10 mouse cellular contexts compared by ENCODE assay signal in genomic region chr8:26680891-26681381, GRCm38 (mm10).
A peak's percentile ranks its signal among the peaks of the same experiment; 100 is the strongest.
DNase-seq lines count a peak whose midpoint lies in the region; ATAC-seq lines count a peak whose summit lies in the region.
"Had no signal": no experiment of that assay in that cellular context is flagged by ENCODE, and none has a peak within 500 bp of the region (broad histone marks: within the 10 kb centered on the region; RNA-seq: fewer than 3 reads in every experiment).

No protein-coding gene starts in this region.

- no peak overlapping the region for H3K27ac ChIP-seq in forebrain, embryonic 16.5 days (ENCODE audit: low read length)
- H3K27ac ChIP-seq in forebrain, embryonic 10.5 days, result no peak overlapping the region
- H3K27ac ChIP-seq in midbrain, embryonic 11.5 days (ENCODE audit: low read depth, low read length), result no peak overlapping the region
- H3K27ac ChIP-seq: embryonic facial prominence, embryonic 12.5 days; heart, embryonic 15.5 days had no signal

- H3K9ac ChIP-seq in forebrain, embryonic 16.5 days (replicated peaks; ENCODE audit: low read depth, low read length), result no peak overlapping the region
- no peak overlapping the region for H3K9ac ChIP-seq in midbrain, embryonic 11.5 days (ENCODE audit: low read length)
- H3K9ac ChIP-seq: embryonic facial prominence, embryonic 12.5 days; heart, embryonic 15.5 days had no signal

- intact Hi-C loops in heart, postnatal 36 days (cut with DNase I), result no loop called here

- no peaks in the 10 kb centered on the region for H3K36me3 ChIP-seq in forebrain, embryonic 16.5 days (ENCODE audit: control insufficient read depth, insufficient read depth)
- no peaks in the 10 kb centered on the region for H3K36me3 ChIP-seq in forebrain, embryonic 10.5 days (replicated peaks)
- H3K36me3 ChIP-seq in midbrain, embryonic 11.5 days (ENCODE audit: control insufficient read depth, insufficient read depth, low read length), result no peaks in the 10 kb centered on the region
- H3K36me3 ChIP-seq: embryonic facial prominence, embryonic 12.5 days; heart, embryonic 15.5 days had no signal

- H3K27me3 ChIP-seq in forebrain, embryonic 16.5 days (replicated peaks; ENCODE audit: control insufficient read depth, insufficient read depth, low read length), result no peaks in the 10 kb centered on the region
- H3K27me3 ChIP-seq in forebrain, embryonic 10.5 days (ENCODE audit: poor library complexity, severe bottlenecking), result peaks cover 5% of the 10 kb centered on the region; the same call in 1 of the 2 replicates
- no peaks in the 10 kb centered on the region for H3K27me3 ChIP-seq in midbrain, embryonic 11.5 days (ENCODE audit: control insufficient read depth, insufficient read depth, low read length)

- WGBS in forebrain, embryonic 16.5 days, result 54% methylated on average over 11 of the region's 11 CpGs
- 85% methylated on average over 11 of the region's 11 CpGs for WGBS in forebrain, embryonic 10.5 days
- 77% methylated on average over 11 of the region's 11 CpGs for WGBS in midbrain, embryonic 11.5 days

- no peak for DNase-seq in forebrain, embryonic 10.5 days (ENCODE audit: extremely low spot score, low spot score)
- DNase-seq in cerebellum, adult 11-12 months, result peak; percentile 67
- DNase-seq in heart, postnatal 36 days, result peak; percentile 20 to 27
- DNase-seq in liver, result no peak
- DNase-seq in embryo, embryonic 11 days, result no peak
- no peak for DNase-seq in midbrain, embryonic 11.5 days (ENCODE audit: low spot score, missing footprints)

- H3K4me3 ChIP-seq in forebrain, embryonic 16.5 days (replicated peaks; ENCODE audit: low read length), result no peak overlapping the region
- H3K4me3 ChIP-seq in forebrain, embryonic 10.5 days, result no peak overlapping the region
- no peak overlapping the region for H3K4me3 ChIP-seq in midbrain, embryonic 11.5 days (ENCODE audit: low read depth, low read length)
- H3K4me3 ChIP-seq: embryonic facial prominence, embryonic 12.5 days; heart, embryonic 15.5 days had no signal

- no peak overlapping the region; the same call in 1 of the 2 replicates for H3K4me2 ChIP-seq in forebrain, embryonic 16.5 days (ENCODE audit: low read length)
- no peak overlapping the region for H3K4me2 ChIP-seq in midbrain, embryonic 11.5 days
- H3K4me2 ChIP-seq: embryonic facial prominence, embryonic 12.5 days; heart, embryonic 15.5 days had no signal

- peaks cover 21% of the 10 kb centered on the region for H3K4me1 ChIP-seq in forebrain, embryonic 16.5 days (replicated peaks; ENCODE audit: control insufficient read depth, insufficient read depth, low read length)
- peaks cover 17% of the 10 kb centered on the region for H3K4me1 ChIP-seq in forebrain, embryonic 10.5 days
- H3K4me1 ChIP-seq in midbrain, embryonic 11.5 days (ENCODE audit: control insufficient read depth, insufficient read depth, low read length), result no peaks in the 10 kb centered on the region
- H3K4me1 ChIP-seq: heart, embryonic 15.5 days had no signal

- H3K9me3 ChIP-seq in forebrain, embryonic 16.5 days (ENCODE audit: control insufficient read depth, low read length), result no peaks in the 10 kb centered on the region
- H3K9me3 ChIP-seq in forebrain, embryonic 10.5 days, result no peaks in the 10 kb centered on the region
- H3K9me3 ChIP-seq in midbrain, embryonic 11.5 days (ENCODE audit: control insufficient read depth, low read length), result no peaks in the 10 kb centered on the region
- H3K9me3 ChIP-seq: embryonic facial prominence, embryonic 12.5 days; heart, embryonic 15.5 days had no signal

- ATAC-seq in forebrain, embryonic 16.5 days, result peak; percentile 45
- peak; percentile 48 for ATAC-seq in megakaryocyte progenitor cell, adult 5-6 weeks (replicated peaks; ENCODE audit: poor library complexity)
- no peak for ATAC-seq in midbrain, embryonic 11.5 days (ENCODE audit: low FRiP score)

Comparison
In these comparisons a context has a peak if more than half of its experiments do, and no peak if none do; other contexts are left out.
1. DNase-seq: peak in cerebellum, adult 11-12 months (single experiment) and heart, postnatal 36 days (2 of 2); none in forebrain, embryonic 10.5 days (single experiment), liver (single experiment), embryo, embryonic 11 days (single experiment) and midbrain, embryonic 11.5 days (single experiment).